Mouse (Mus musculus): ENCODE measurements at regions not wholly inside any gene's neighbourhood (a gene's known extent, or its start where the extent isn't known, plus 50 kb on each side); places are given as distances from the start of the nearest gene placed in this dataset.

DNA sequence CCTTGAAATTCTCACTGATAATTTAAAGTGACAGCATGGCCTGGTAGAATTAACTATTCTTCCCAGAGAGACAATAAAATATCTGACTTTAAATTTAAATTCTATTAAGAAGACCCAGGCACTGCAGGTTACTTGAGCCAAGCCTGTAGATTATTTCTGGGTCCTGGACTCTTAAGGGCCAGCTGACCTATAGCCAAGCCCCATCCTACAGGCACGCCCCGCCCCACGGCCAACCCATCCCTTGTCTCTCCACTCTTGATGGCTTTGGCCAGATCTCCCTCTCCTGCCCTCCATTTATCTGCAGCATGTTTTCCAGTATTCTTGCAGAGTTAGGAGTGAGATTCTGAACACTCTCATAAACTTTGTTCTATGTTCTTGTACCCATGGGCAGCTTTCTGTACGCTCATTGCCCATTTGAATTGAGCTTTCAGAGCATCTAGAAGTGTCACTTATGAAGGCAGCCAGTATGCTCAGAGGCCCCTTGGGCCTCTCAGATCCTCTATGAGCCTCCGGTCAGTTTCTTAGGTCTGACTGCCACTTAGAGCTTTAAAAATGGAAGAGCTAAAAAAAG, 96.2 kb upstream of the Pabpc6 start:
- TF ChIP-seq CTCF (IDR thresholded peaks at IDR 0.05; ENCODE audit: insufficient read depth, low read length) (no peak), POLR2A (IDR thresholded peaks at IDR 0.05; ENCODE audit: borderline replicate concordance, extremely low read depth, low read depth, low read length) (no peak)

All from lung, adult 2 months (tissue).